Mouse (Mus musculus) megakaryocyte-erythroid progenitor cell, adult 5-6 weeks (primary cell): ENCODE measurements around the gene Frem1. TPM values are rescaled to one million over a fixed set of nuclear protein-coding genes. Genes with fewer than 3 reads are reported as not detected.

Experiments used
- ATAC-seq: replicated peaks from 2 replicates; pipeline ENCODE4 v1.8.0; 2016; ENCODE audit warnings: mild to moderate bottlenecking, inconsistent platforms; ENCODE audit not compliant: severe bottlenecking, poor library complexity, low FRiP score, low TSS enrichment
- total RNA-seq, 2 experiments: library from RNA; stranded (forward) in 1 of 2; stranded (reverse) in 1 of 2; fragments of 200-1000, 215-1000 nt in 1 of 2; fragments of >200 nt in 1 of 2; fragmentation: Nextera tagmentation in 1 of 2; gene quantifications; 2 replicates each; pipeline ENCODE4 v1.2.3; 2014 to 2017

The Frem1 gene
- total RNA-seq, 2 experiments from 2014 or later: not detected

GRCm38 (mm10) chr4:82882500-82882899 is 169.6 kb downstream of the Frem1 start:
- no peak for ATAC-seq

- ATAC-seq: no peak
These were observed 170.8 kb downstream of the Frem1 start for GRCm38 (mm10) chr4:82881366-82881765.

DNA sequence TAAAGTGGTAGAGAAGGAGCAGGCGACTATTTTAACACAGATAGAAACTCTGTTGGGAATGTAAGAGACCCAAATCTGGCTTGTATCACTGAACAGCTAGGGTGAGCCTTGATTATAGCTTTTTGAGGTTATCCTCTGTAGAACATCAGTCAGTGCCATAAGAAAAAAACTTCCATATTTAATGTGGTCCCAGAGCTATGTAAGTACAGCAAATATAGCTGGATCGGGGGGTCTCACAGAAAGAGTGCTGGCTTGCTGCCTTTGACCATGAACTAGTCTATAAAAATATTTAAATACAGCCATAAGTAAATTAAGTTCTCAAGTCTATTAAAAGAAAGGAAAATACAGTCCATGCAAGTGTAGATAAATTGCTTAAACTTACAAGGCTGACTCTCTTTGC is 171.9 kb downstream of the Frem1 start:
- ATAC-seq: no peak

GRCm38 (mm10) chr4:82879152-82879551 is 173.0 kb downstream of the Frem1 start:
- ATAC-seq: no peak

- no peak for ATAC-seq
These were observed 175.5 kb downstream of the Frem1 start for GRCm38 (mm10) chr4:82876656-82877055.

DNA sequence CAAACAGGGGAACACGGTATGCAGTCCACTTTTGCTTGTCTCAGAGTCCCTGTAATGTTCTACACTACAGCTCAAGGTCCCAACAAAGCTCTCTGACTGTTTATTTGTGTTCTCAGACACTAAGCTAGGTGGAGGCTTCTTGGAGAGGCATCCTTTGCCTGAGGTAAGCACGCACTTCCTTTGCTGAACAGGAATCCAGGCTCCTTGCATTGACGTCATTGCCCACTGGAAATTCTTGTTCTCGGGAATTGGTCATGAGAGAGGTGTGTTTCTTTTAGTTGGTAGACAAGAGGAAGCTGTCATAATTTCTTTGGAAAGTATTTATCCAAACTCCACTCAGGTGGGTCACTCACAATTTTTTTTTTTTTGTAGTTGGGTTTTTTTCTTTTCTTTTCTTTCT is 176.6 kb downstream of the Frem1 start:
- ATAC-seq: no peak

DNA sequence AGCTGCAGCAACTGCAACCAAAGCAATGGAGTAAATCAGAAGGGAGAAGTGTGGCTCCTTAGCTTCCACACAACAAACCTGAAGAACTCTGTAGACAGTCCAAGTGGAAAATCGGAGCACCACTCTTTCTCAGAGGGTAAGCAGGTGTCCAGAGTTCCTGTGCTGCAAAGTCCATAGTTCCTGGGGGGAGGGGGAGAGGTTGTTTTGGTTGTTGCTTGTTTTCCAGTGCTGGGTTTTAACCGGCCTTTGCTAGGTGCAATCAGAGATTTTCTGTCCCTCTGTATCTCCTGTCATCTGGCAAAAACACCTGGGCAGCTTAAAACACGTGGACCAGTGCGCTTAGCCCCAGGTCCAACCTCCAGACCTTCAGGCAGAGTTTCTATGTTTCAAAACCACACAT is 177.3 kb downstream of the Frem1 start:
- ATAC-seq: no peak

DNA sequence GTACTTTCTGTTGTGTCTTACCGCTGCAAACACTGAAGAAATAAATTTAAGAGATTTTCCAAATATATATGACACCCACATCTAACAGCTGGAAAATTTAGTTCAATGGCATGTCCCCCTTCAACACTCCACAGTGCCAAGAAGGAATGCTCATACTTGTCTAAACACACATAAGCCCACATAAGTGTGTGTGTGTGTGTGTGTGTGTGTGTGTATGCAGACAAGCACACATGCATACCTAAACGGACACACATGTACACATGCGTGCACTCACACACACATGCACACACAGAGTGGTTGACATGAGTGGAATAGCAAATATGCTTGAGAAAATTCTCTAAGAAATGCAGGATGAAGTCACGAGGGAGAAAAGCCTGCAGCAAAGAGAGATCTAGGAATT is 179.6 kb downstream of the Frem1 start:
- ATAC-seq: no peak

- ATAC-seq: no peak
These were observed 180.0 kb downstream of the Frem1 start for GRCm38 (mm10) chr4:82872121-82872520.

DNA sequence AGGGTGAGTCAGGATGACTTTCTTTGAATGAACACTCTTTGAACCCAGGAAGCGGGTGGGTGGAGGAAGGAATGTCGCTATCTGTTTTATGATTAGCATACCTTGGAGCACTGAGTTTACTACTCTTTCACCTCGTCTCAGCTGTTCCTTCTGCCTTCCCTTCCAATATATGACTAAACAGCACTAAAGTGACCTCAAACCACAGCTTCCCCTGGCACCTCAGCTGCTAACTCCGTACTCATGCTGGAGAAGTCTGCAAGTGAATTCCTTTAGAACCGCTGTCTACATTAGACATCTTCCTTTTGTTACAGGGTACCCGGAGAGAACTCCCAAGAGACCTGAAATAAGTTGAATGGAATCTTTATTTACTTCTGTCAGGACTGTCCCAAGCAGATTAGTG is 181.2 kb downstream of the Frem1 start:
- no peak for ATAC-seq

DNA sequence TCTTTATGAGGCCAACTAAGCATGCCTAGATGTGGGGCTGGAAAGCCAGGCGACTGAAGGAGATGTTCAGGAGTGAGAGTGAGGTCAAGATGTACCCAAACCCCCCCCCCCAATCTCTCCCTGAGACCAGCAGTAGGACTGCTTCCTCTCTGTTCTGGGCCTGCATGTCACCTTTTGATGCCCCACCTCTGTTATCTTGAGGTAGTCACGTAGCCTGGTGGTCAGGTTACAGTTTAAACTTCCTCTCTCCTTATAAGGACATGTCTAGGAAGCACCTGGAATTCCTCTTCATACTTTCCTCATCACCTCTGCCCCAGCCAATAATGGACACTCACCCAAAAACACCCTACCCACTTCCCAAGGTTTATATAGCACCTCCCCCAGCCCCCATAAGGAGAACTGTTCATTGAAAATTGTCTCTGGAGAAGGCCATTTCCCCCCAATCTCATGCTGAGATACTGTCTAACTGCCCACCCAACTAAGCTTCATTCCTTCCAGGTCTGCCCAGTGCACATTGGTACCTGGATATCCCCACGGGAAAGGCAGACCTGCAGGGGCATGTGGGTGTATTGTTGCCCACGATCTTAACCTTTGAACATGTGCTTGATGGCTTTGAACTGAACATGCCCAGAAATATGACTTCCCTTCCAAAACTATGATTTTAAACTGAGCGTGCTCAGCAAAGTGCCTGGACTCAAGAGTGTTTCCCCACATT is 184.3 kb downstream of the Frem1 start:
- ATAC-seq: no peak

DNA sequence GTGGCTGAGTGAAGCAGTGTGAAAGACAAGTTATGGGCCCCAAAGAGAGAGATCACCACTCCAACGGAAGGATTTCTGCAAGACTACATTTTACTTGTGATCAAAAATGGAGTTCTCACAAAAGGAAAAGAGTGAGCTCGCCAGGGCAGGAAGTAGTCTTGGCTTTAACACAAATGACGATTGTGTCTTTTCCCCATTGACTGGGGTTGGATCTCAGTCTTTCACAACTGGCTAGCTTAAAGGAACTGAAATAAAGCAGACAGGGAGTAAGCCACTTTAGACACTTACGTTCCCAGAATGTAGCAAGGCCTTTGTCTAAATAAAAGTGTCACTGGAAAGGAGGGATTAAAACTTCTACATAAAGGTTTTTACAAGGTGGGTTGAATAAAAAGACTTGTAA is 185.0 kb downstream of the Frem1 start:
- no peak for ATAC-seq

DNA sequence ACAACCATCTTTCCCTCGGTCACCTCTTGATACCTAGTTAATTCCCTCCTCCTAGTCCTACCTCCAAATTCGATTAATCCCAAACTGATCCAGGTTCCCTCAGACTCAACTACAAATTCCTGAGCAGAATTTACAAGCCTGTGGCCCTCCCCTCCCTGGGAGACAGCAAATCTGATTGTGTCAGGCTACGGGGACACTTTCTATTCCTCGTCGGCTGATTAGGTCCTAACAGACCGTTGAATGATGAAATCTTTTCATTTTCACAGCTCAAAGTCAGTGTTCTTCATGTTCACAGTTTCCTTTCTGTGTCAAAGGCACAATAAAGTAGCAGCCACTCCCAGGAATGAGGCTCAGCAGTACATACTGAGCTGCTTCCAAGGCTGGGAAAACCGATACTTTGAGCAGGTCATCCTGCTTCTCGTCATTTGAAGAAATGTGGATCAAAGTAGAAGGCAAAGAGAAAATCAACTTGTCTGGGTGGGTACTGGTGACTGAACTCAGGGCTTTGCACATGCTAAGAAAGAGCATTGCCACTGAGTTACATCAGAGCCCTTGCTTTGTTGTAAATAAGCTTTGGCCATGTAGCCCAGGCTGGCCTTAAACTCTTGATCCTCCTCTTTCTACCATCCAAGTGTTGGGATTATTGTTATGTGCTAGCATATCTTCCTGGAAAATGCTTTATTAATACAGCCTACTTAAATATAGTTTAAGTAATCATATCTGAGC is 187.0 kb downstream of the Frem1 start:
- ATAC-seq: no peak

GRCm38 (mm10) chr4:82863316-82863715 is 188.8 kb downstream of the Frem1 start:
- ATAC-seq: no peak

- ATAC-seq: no peak
These were observed 190.7 kb downstream of the Frem1 start for GRCm38 (mm10) chr4:82861451-82861850.

GRCm38 (mm10) chr4:82860566-82860965 is 191.6 kb downstream of the Frem1 start:
- ATAC-seq: peak; percentile 46; the same call in 1 of the 2 replicates

DNA sequence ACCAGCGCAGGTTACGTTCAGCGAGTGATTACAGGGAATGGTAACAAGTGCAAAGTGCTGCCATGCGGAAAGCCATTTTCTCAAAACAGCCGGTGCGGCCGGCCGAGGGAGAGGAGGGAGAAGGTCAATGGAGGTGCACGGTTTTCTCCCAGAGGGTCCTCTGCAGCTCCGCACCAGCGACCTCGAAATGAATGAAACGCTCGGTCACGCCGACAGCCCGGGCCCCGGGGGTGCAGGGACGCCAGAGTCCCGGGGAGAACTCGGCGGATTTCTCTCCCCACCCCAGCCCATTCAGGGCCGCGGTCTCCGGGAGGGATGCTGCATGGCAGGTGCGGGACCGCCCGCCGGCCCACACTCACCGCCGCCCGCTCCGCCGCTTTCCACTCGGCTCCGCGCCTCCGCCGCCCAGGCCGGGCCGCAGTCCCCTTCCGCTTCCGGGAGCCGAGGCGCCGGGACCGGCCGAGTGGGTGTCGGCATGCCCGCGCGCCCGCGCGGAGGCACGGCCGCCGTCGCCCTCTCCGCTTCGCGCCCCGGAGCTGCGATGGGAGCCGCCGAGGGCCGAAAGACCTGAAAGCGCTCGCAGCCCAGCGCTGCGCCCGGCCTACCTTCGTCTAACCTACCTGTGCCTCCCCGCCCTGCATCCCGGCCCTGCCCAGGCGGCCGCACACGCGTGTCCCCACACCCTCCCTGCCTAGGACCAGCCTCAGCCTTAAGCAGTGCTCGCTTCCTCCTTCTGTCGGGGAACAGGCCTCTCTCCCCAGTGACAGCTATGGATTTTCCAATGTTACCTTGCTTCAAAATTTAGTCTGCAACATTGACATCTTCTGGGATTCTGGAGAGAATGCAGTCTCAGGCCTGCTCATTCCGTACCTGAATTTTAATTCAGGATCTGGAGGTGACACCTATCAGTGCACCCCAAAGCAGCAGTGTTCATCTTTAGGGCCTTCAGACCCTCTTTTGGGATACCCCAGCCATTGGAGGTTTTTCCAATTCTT is 192.7 kb downstream of the Frem1 start, which contains the start of gene Zdhhc21:
Zdhhc21 (minus strand) TSS at position 828 of the 995 bp plus-strand sequence.
- ATAC-seq: peak; percentile 71

- no peak for ATAC-seq
These were observed 193.6 kb downstream of the Frem1 start for GRCm38 (mm10) chr4:82858431-82859010.

- ATAC-seq: no peak
These were observed 195.2 kb downstream of the Frem1 start for GRCm38 (mm10) chr4:82856986-82857385.
